Mouse (Mus musculus): ENCODE results near the gene Tmem229b.

GRCm38 (mm10) chr12:79050545-79051212 lies 43.3 kb upstream of the Tmem229b start:
- TF ChIP-seq CTCF (IDR thresholded peaks at IDR 0.05; ENCODE audit: control insufficient read depth, insufficient read depth, insufficient read length) (no peak), USF1 (IDR thresholded peaks at IDR 0.05; ENCODE audit: low read depth) (no peak), MAX (IDR thresholded peaks at IDR 0.05) (no peak)
